Mouse (Mus musculus) lung, embryonic 14.5 days (tissue): Measurements from ENCODE around the gene Casp1. TPM values are rescaled to one million over a fixed set of nuclear protein-coding genes. Genes with fewer than 3 reads are reported as not detected.
A peak's percentile ranks its signal among the peaks of the same experiment; 100 is the strongest.

Experiments used
- ATAC-seq: fragments of 200-750 bp; cut with Nextera tagmentation; 2 replicates; pipeline ENCODE4 v1.8.0; 2017; ENCODE audit warnings: mild to moderate bottlenecking, moderate TSS enrichment, moderate library complexity; ENCODE audit not compliant: insufficient read depth
- DNase-seq: peaks from one replicate; pipeline ENCODE4 v3.0.0-alpha.2; 2015
- H3K27ac ChIP-seq: fragments of 300-500 bp; sonication (generic); 2 replicates; pipeline ENCODE4 v1.5.1; 2014; ENCODE audit warnings: low read depth, mild to moderate bottlenecking, moderate library complexity
- H3K27me3 ChIP-seq: fragments of 300-500 bp; sonication (generic); 2 replicates; pipeline ENCODE4 v1.6.1; 2014; ENCODE audit warnings: low read length, control low read depth; ENCODE audit not compliant: insufficient read depth
- H3K36me3 ChIP-seq: fragments of 300-500 bp; sonication (generic); 2 replicates; pipeline ENCODE4 v1.6.1; 2014; ENCODE audit warnings: control low read depth; ENCODE audit not compliant: insufficient read depth
- H3K4me1 ChIP-seq: fragments of 300-500 bp; sonication (generic); 2 replicates; pipeline ENCODE4 v1.6.1; 2014; ENCODE audit warnings: antibody characterized with exemption, control low read depth; ENCODE audit not compliant: insufficient read depth
- H3K4me2 ChIP-seq: fragments of 300-500 bp; sonication (generic); 2 replicates; pipeline ENCODE4 v1.6.1; 2014; ENCODE audit warnings: mild to moderate bottlenecking
- H3K4me3 ChIP-seq: fragments of 300-500 bp; sonication (generic); 2 replicates; pipeline ENCODE4 v1.5.1; 2014; ENCODE audit warnings: low read depth, low read length
- H3K9ac ChIP-seq: fragments of 300-500 bp; sonication (generic); 2 replicates; pipeline ENCODE4 v1.6.1; 2014
- H3K9me3 ChIP-seq: fragments of 300-500 bp; sonication (generic); 2 replicates; pipeline ENCODE4 v1.6.1; 2016; ENCODE audit warnings: low read depth, low read length, control low read depth
- CTCF ChIP-seq: IDR thresholded peaks from 2 replicates; pipeline ENCODE4 v1.5.1; 2016; ENCODE audit warnings: antibody characterized with exemption, low read depth
- WGBS: fragments of 180-500 bp; shearing (Covaris S2); extraction: QIAGEN DNeasy Blood & Tissue Kit; methylation state at CpG from one replicate; pipeline ENCODE4 v1.1.7; 2014; 5-methylcytosine and 5-hydroxymethylcytosine counted together
- polyA plus RNA-seq: library from polyadenylated mRNA; unstranded; fragments of >200 nt; fragmentation: Nextera tagmentation; extraction: Ambion mirVana; gene quantifications from 2 replicates; pipeline ENCODE4 v1.2.1, GENCODE M21; 2014

The Casp1 gene
- polyA plus RNA-seq: 0.99 and 1.1 TPM in 2 replicates

DNA sequence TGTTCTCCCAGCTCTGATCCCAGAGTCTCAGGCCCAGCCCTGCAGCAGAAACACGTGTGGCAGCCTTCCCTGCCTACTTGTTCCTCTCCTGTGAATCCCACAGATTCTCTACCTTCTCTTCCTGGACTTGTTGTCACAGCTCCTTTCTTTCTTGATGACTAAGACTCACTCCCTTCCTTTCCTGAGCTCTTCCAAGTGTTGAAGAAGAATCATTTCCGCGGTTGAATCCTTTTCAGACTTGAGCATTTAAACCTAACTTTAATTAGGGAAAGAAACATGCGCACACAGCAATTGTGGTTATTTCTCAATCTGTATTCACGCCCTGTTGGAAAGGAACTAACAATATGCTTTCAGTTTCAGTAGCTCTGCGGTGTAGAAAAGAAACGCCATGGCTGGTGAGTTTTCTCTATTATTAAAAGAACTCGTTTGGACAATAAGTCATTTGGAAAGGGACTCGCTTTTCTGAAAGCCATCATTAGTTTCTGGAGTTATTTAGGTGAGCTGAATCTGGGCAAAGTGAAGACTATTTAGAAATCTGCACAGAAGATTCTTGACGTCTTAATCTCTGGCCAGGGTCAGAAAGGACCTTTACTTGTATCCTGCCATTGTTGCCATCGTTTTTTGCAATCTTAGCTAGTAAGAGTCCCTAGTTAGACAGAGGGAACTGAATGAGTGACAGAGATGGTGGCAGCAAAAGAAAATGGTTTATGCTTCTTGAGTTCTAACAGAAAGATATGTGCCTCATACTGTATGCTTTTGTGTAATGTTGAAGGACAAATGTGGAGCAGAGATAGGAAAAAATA is at the start of gene Casp1:
Gene Casp1 (plus strand): TSS at position 189 of the 803 bp plus-strand sequence.
- H3K9ac ChIP-seq: no peak within 1 kb of the TSS
- 79% methylated on average over 11 of the region's 11 CpGs for whole genome bisulfite sequencing
- no peaks in the 10 kb centered on the region for H3K27me3 ChIP-seq
- TF ChIP-seq CTCF: no peak
- peak; percentile 6 for DNase-seq
- H3K4me1 ChIP-seq: no peaks in the 10 kb centered on the region
- H3K4me3 ChIP-seq: no peak within 1 kb of the TSS
- H3K27ac ChIP-seq: no peak within 1 kb of the TSS
- ATAC-seq: no peak
- H3K4me2 ChIP-seq: no peak within 1 kb of the TSS
- no peaks in the 10 kb centered on the region for H3K36me3 ChIP-seq
- no peaks in the 10 kb centered on the region for H3K9me3 ChIP-seq

DNA sequence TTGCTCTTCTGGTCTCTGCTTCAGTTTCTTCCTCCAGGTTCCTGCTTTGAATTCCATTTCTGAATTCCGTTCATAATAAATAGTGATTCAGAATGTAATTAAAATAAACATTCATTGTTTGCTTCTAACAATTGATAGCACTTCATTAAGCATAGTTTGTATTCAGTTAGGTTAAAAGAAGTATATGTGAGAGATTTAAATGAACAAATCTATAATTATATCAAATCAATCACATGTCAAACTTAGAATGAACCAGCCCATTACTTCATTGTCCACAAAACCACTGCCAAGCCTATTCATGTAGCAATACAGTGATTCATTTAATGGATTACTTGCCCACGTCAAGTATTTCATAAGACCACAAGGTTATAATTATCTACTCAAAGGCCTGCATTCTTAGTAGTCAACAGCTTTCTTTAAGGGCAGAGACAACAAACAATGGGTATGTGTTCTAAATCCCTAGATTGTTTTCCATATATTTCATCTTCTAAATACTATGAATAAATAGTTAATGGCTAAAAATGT is 34.3 kb upstream of the Casp1 start:
- no peak overlapping the region for H3K9ac ChIP-seq
- no peaks in the 10 kb centered on the region for H3K27me3 ChIP-seq
- no peaks in the 10 kb centered on the region for H3K4me1 ChIP-seq
- no peaks in the 10 kb centered on the region for H3K36me3 ChIP-seq
- no peak for TF ChIP-seq CTCF
- H3K4me3 ChIP-seq: no peak overlapping the region
- ATAC-seq: no peak
- no peaks in the 10 kb centered on the region for H3K9me3 ChIP-seq
- H3K4me2 ChIP-seq: no peak overlapping the region
- H3K27ac ChIP-seq: no peak overlapping the region
- DNase-seq: no peak
- WGBS: 68% methylated on average over 2 of the region's 2 CpGs

DNA sequence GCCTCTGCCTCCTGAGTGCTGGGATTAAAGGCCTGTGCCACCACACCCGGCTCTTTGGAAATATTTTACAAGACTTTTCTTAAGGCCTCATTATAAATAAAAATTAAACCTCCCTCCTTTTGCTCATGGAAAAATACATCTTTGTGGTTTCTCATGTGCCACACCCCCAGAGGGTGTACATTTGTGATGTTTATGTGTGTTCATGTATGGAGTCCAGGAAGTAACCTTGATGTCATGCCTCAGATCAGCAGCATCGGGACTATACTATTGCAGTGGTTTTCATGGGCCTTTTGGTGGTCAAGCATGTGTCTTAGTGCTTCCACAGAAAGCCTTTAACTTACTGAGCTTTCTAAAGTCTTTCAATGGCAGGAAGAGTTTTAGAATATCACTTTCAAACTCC is 28.0 kb upstream of the Casp1 start:
- ATAC-seq: no peak
- Histone ChIP-seq H3K27me3 (no peaks in the 10 kb centered on the region), H3K4me2 (no peak overlapping the region), H3K9ac (no peak overlapping the region), H3K27ac (no peak overlapping the region), H3K4me1 (no peaks in the 10 kb centered on the region), H3K4me3 (no peak overlapping the region), H3K36me3 (no peaks in the 10 kb centered on the region), H3K9me3 (no peaks in the 10 kb centered on the region)
- TF ChIP-seq CTCF: no peak
- no peak for DNase-seq
- WGBS: 75% methylated on average over 2 of the region's 2 CpGs

GRCm38 (mm10) chr9:5270884-5271283 is 27.4 kb upstream of the Casp1 start:
- WGBS: 76% methylated on average over 1 of the region's 1 CpGs
- H3K9ac ChIP-seq: no peak overlapping the region
- no peaks in the 10 kb centered on the region for H3K4me1 ChIP-seq
- H3K4me3 ChIP-seq: no peak overlapping the region
- H3K27ac ChIP-seq: no peak overlapping the region
- no peaks in the 10 kb centered on the region for H3K36me3 ChIP-seq
- DNase-seq (no peak), ATAC-seq (no peak)
- H3K9me3 ChIP-seq: no peaks in the 10 kb centered on the region
- no peak for TF ChIP-seq CTCF
- no peaks in the 10 kb centered on the region for H3K27me3 ChIP-seq
- H3K4me2 ChIP-seq: no peak overlapping the region

GRCm38 (mm10) chr9:5271334-5271845 is 26.9 kb upstream of the Casp1 start:
- Histone ChIP-seq H3K27ac (no peak overlapping the region), H3K4me1 (no peaks in the 10 kb centered on the region), H3K9me3 (no peaks in the 10 kb centered on the region), H3K4me2 (no peak overlapping the region), H3K36me3 (no peaks in the 10 kb centered on the region), H3K9ac (no peak overlapping the region), H3K4me3 (no peak overlapping the region), H3K27me3 (no peaks in the 10 kb centered on the region)
- DNase-seq (peak; percentile 2), ATAC-seq (peak; percentile 49; the same call in 1 of the 2 replicates)
- TF ChIP-seq CTCF: no peak
- 47% methylated on average over 6 of the region's 6 CpGs for WGBS

DNA sequence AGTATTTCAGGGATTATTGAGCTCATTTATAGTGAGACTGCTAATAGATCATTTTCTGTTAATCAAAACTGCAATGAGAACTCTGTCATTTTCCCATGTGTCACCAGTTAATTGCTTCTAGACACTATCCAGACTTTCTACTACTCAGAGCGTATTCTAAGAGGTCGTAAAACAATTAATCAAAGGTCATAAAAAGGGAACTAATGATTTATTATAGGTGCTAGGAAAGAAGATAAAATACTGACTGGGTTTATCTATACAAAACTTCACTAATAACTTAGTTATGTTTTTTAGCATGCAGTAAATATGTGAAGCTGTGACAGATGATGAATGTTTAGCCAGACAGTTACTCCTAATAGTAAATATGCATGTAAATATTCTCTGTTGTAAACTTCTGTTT is 12.2 kb upstream of the Casp1 start:
- DNase-seq (no peak), ATAC-seq (no peak)
- H3K4me2 ChIP-seq: no peak overlapping the region
- H3K4me1 ChIP-seq: no peaks in the 10 kb centered on the region
- no peak overlapping the region for H3K9ac ChIP-seq
- no peaks in the 10 kb centered on the region for H3K27me3 ChIP-seq
- no peaks in the 10 kb centered on the region for H3K9me3 ChIP-seq
- H3K36me3 ChIP-seq: no peaks in the 10 kb centered on the region
- 67% methylated on average over 2 of the region's 2 CpGs for WGBS
- H3K4me3 ChIP-seq: no peak overlapping the region
- no peak for TF ChIP-seq CTCF
- H3K27ac ChIP-seq: no peak overlapping the region

- no peak overlapping the region for H3K9ac ChIP-seq
- TF ChIP-seq CTCF: no peak
- no peaks in the 10 kb centered on the region for H3K27me3 ChIP-seq
- H3K4me2 ChIP-seq: no peak overlapping the region
- H3K9me3 ChIP-seq: no peaks in the 10 kb centered on the region
- ATAC-seq (no peak), DNase-seq (no peak)
- no peaks in the 10 kb centered on the region for H3K4me1 ChIP-seq
- H3K27ac ChIP-seq: no peak overlapping the region
- no peaks in the 10 kb centered on the region for H3K36me3 ChIP-seq
- no peak overlapping the region for H3K4me3 ChIP-seq
These were observed 11.7 kb upstream of the Casp1 start for GRCm38 (mm10) chr9:5286597-5286996.
